Mouse (Mus musculus) megakaryocyte, embryonic 14.5 days (primary cell): Measurements from ENCODE around the gene Vamp5. TPM values are rescaled to one million over a fixed set of nuclear protein-coding genes. Genes with fewer than 3 reads are reported as not detected.

Experiments
- H3K27me3 ChIP-seq: replicated peaks from 2 replicates; pipeline ENCODE3; 2012; ENCODE audit warnings: inconsistent platforms
- H3K36me3 ChIP-seq: replicated peaks from 2 replicates; pipeline ENCODE3; 2012; ENCODE audit warnings: low read length, inconsistent platforms, mixed read lengths
- H3K4me1 ChIP-seq: 2 replicates; pipeline ENCODE4 v1.6.1; 2012; ENCODE audit warnings: inconsistent platforms
- H3K4me3 ChIP-seq: replicated peaks from 2 replicates; pipeline ENCODE3; 2012; ENCODE audit warnings: moderate library complexity, mild to moderate bottlenecking, inconsistent platforms
- H3K9me3 ChIP-seq: 2 replicates; pipeline ENCODE4 v1.6.1; 2012; ENCODE audit warnings: inconsistent platforms
- FLI1 ChIP-seq: IDR thresholded peaks from 2 replicates; pipeline ENCODE4 v1.6.1; 2012; ENCODE audit warnings: low read length, inconsistent platforms, mixed read lengths
- GATA1 ChIP-seq: IDR thresholded peaks from 3 replicates; pipeline ENCODE4 v1.6.1; 2012; ENCODE audit warnings: mixed read lengths, low read length, inconsistent platforms, borderline replicate concordance
- polyA plus RNA-seq: library from polyadenylated mRNA; stranded (reverse); fragments of >175 nt; gene quantifications from 2 replicates; pipeline ENCODE4 v1.2.3, GENCODE M21; 2012; ENCODE audit warnings: low replicate concordance; ENCODE audit not compliant: insufficient read depth

The Vamp5 gene
- polyA plus RNA-seq, 1 experiment, result 61.7 TPM

DNA sequence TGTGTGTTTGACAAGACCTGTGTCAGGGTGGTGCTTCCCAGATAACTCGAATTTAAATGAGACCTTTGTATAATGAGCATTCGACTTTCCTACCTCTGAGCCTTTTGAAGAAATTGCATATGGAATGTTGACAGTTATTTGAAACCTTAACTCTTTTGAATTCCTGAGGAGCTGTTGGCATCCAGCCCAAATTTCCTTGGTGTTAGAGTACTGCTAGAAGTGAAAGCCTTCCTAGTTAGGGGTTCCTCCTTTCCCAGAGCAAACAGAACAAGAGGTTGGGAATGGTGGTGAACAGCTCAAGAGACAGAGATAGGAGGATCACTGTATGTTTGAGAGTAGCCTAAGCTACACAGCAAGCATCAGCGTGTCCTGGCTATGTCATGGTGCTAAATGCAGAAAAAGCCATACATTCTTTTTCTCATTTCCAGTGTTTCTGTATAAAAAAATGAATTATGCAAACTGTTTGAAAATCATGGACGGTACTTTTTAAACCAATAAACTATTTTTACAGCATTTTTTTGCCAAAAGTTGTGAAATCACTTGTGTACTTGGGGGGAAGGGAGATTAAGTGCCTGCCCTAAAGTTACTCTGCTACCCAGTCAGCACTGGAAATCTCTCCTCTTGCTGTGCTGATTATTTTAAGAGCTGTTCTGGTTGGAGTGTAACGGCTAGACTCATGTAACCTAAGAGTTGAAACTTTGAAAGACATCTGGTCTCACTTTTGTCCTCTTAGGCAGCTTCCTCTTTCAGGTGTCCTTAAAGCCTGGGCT is 27.4 kb downstream of the Vamp5 start:
- no peak for TF ChIP-seq FLI1
- no peak for TF ChIP-seq GATA1
- Histone ChIP-seq H3K4me1 (peaks cover 96% of the 10 kb centered on the region), H3K36me3 (peaks cover 76% of the 10 kb centered on the region), H3K9me3 (no peaks in the 10 kb centered on the region), H3K4me3 (no peak overlapping the region), H3K27me3 (no peaks in the 10 kb centered on the region)

DNA sequence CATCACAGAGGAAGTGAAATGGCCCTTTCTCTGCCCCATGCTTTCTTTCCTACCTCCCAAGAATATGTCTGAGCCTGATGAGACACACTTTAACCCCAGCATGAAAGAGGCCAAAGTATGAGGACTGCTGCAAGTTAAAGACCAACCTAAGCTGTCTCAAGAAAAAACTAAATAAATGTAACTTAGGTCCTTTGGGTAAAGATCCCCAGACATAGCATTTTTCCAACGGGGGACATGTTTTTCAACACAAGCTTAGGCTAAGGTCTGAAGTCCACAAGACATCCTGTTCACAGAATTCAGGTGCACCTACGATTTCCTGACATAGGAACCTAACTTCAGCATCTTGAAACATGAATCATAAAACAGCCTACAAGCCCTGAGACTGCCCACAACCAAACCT is 30.1 kb downstream of the Vamp5 start:
- Histone ChIP-seq H3K4me1 (peaks cover 91% of the 10 kb centered on the region), H3K9me3 (no peaks in the 10 kb centered on the region), H3K4me3 (no peak overlapping the region), H3K36me3 (peaks cover 59% of the 10 kb centered on the region), H3K27me3 (no peaks in the 10 kb centered on the region)
- TF ChIP-seq GATA1 (no peak), FLI1 (no peak)

DNA sequence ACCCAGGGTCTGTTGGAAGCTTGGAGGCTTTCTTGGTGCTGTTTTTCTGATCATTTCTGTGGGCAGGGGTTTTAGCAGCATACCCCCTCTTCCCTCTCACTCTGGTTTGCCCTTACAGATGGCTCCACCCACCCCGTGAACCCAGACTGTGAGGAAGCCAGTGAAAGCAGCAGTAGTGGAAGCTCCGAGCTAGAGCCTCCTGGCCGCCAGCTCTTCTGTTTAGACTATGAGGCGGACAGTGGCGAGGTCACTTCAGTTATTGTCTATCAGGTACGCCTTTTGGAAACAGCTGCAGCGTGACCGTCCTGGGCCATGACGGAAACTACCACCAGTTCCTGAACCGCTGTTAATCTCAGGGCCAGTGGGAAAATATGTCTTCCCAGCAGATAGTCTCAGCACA is 31.9 kb downstream of the Vamp5 start:
- Histone ChIP-seq H3K4me1 (peaks cover 76% of the 10 kb centered on the region), H3K27me3 (no peaks in the 10 kb centered on the region), H3K9me3 (no peaks in the 10 kb centered on the region), H3K4me3 (peak overlapping the region; percentile 97), H3K36me3 (peaks cover 50% of the 10 kb centered on the region)
- no peak for TF ChIP-seq FLI1
- no peak for TF ChIP-seq GATA1

GRCm38 (mm10) chr6:72347166-72347941 is 32.9 kb downstream of the Vamp5 start, which contains the start of gene 0610030E20Rik:
0610030E20Rik (plus strand) TSS chr6:72347317.
- Histone ChIP-seq H3K27me3 (no peaks in the 10 kb centered on the region), H3K36me3 (peaks cover 45% of the 10 kb centered on the region), H3K4me1 (peaks cover 70% of the 10 kb centered on the region), H3K9me3 (no peaks in the 10 kb centered on the region), H3K4me3 (peak within 1 kb of the TSS; percentile 97)
- TF ChIP-seq FLI1, result peak; percentile 59; the same call in 1 of the 2 replicates
- no peak for TF ChIP-seq GATA1

DNA sequence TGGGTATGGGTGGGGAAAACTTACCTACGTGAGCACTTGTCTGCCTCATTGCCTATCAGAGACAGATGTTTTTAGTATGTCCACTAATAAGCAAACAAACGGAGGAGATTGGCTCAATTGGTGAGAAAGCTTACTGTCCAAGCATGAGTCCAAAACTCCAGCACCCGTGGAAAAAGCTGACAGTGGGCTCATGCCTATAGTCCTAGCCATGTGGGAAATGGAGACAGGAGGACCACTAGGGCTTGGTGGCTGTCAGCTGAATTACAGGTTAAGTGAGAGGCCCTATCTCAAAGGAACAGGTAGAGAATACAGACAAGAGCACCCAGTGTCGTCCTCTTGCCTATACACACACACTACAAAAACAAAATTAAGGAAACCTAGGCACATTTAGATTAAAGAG is 34.0 kb downstream of the Vamp5 start:
- Histone ChIP-seq H3K4me1 (peaks cover 72% of the 10 kb centered on the region), H3K4me3 (peak overlapping the region; percentile 97), H3K9me3 (no peaks in the 10 kb centered on the region), H3K27me3 (no peaks in the 10 kb centered on the region), H3K36me3 (peaks cover 48% of the 10 kb centered on the region)
- TF ChIP-seq FLI1 (no peak), GATA1 (no peak)

DNA sequence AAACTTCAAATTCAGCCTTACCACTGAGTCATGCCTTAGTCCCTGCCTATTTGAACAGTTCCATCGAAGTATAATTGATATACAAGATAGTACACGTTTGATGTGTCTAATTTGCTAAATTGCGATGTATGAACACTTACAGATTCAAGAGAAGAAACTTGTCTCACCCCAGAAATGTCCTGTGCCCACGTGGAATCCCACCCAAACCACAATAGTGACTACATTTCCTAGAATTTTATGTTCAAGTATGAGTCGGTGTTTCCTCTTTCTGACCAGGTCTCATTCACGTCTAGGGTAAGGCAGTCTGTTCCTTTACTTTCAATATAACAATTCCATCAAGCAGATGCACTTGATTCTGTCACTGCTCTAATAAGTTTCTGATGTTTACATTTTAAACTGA is 34.6 kb downstream of the Vamp5 start:
- Histone ChIP-seq H3K27me3 (no peaks in the 10 kb centered on the region), H3K9me3 (no peaks in the 10 kb centered on the region), H3K4me3 (peak overlapping the region; percentile 97), H3K36me3 (peaks cover 47% of the 10 kb centered on the region), H3K4me1 (peaks cover 72% of the 10 kb centered on the region)
- TF ChIP-seq FLI1, result no peak
- TF ChIP-seq GATA1, result no peak

- peaks cover 72% of the 10 kb centered on the region for H3K4me1 ChIP-seq
- H3K4me3 ChIP-seq, result peak within 1 kb of the TSS; percentile 97
- H3K9me3 ChIP-seq, result no peaks in the 10 kb centered on the region
- H3K36me3 ChIP-seq, result peaks cover 46% of the 10 kb centered on the region
- no peaks in the 10 kb centered on the region for H3K27me3 ChIP-seq
- TF ChIP-seq FLI1 (no peak), GATA1 (no peak)
Measured at GRCm38 (mm10) chr6:72345074-72345567, 35.1 kb downstream of the Vamp5 start, which contains the start of gene Usp39. Usp39 (minus strand) TSS chr6:72345184.

DNA sequence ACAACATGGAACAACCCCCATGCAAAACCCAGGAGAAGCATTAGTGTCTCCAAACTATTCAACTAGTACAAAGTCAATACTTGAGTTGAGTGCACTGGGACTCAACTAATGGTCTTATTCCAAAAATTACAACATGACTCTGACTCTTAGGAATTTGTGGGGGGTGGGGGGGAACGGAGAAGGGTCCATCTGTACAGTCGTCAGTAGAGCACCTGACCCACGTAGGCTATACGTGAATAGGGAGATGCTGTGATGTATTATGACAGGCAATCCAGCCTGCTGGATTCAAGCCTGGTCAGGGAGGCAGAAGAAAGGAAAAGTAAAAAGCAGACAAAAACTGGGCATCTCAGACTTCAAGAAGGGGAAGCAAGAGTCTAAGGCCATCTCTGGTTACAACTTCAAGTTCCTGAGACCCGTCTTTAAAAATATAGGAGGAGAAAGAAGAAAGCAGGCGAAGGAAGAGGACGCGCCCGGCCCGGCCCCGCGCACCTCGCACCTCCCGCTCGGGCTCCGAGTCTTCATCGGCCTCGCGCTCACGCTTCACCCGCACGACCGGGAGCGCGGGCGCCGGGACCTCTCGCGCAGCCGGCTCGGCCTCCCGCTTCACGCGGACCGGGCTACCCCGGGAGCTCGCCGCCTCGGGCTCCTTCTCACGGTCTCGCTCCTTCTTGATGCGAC is 35.7 kb downstream of the Vamp5 start:
- peaks cover 46% of the 10 kb centered on the region for H3K36me3 ChIP-seq
- no peak for TF ChIP-seq GATA1
- no peak for TF ChIP-seq FLI1
- peaks cover 72% of the 10 kb centered on the region for H3K4me1 ChIP-seq
- no peaks in the 10 kb centered on the region for H3K27me3 ChIP-seq
- H3K9me3 ChIP-seq, result no peaks in the 10 kb centered on the region
- peak overlapping the region; percentile 97 for H3K4me3 ChIP-seq

- Histone ChIP-seq H3K4me3 (peak overlapping the region; percentile 38), H3K4me1 (peaks cover 74% of the 10 kb centered on the region), H3K9me3 (no peaks in the 10 kb centered on the region), H3K36me3 (peaks cover 71% of the 10 kb centered on the region), H3K27me3 (no peaks in the 10 kb centered on the region)
- TF ChIP-seq GATA1, result no peak
- TF ChIP-seq FLI1, result no peak
Measured at GRCm38 (mm10) chr6:72340481-72340880, 39.8 kb downstream of the Vamp5 start.
